Mouse (Mus musculus): ENCODE data around the gene Nup85. TPM values are rescaled to one million over a fixed set of nuclear protein-coding genes. Genes with fewer than 3 reads are reported as not detected.

The Nup85 gene
- total and polyA plus RNA-seq, 3 experiments, result 362 to 370 TPM; not detected in 1

- TF ChIP-seq UBTF (IDR thresholded peaks at IDR 0.05; ENCODE audit: borderline replicate concordance, insufficient read depth, low read depth, low read length) (no peak), USF2 (IDR thresholded peaks at IDR 0.05; ENCODE audit: borderline replicate concordance in 1 of 2, insufficient read depth in 1 of 2, low read depth in 1 of 2, low read length in 2 of 2) (no peak), RAD21 (IDR thresholded peaks at IDR 0.05; ENCODE audit: low read depth, low read length) (no peak), CHD1 (IDR thresholded peaks at IDR 0.05; ENCODE audit: low read depth, low read length) (no peak), USF1 (IDR thresholded peaks at IDR 0.05; ENCODE audit: low read depth, low read length) (no peak), POLR2A (IDR thresholded peaks at IDR 0.05; ENCODE audit: control insufficient read depth in 1 of 2, insufficient read depth in 1 of 2, low read depth in 1 of 2, low read length in 2 of 2, poor library complexity in 1 of 2) (peak in 1 of 2 experiments; percentile 64; a peak in 2 of 4 replicates), MAFK (IDR thresholded peaks at IDR 0.05; ENCODE audit: borderline replicate concordance, low read depth, low read length) (no peak), POLR2AphosphoS5 (IDR thresholded peaks at IDR 0.05; ENCODE audit: borderline replicate concordance, low read depth, low read length) (0 out of 2 replicates have a peak, but pooled peaks have one; percentile 18), ZKSCAN1 (IDR thresholded peaks at IDR 0.05; ENCODE audit: low read depth, low read length) (no peak), GATA1 (IDR thresholded peaks at IDR 0.05; ENCODE audit: low read depth, low read length) (no peak), POLR2AphosphoS2 (IDR thresholded peaks at IDR 0.05; ENCODE audit: low read length) (peak; percentile 52; the same call in 1 of the 2 replicates), BHLHE40 (IDR thresholded peaks at IDR 0.05; ENCODE audit: borderline replicate concordance, low read depth, low read length) (no peak), E2F4 (IDR thresholded peaks at IDR 0.05; ENCODE audit: borderline replicate concordance, low read depth, low read length) (no peak), CTCF (IDR thresholded peaks at IDR 0.05 in 2 of 3, conservative IDR thresholded peaks at IDR 0.05 in 1 of 3; ENCODE audit: control insufficient read depth in 1 of 3, insufficient read depth in 1 of 3, low read depth in 2 of 3, low read length in 3 of 3, poor library complexity in 1 of 3, severe bottlenecking in 1 of 3) (no peak), ELF1 (IDR thresholded peaks at IDR 0.05; ENCODE audit: low read depth, low read length) (no peak), SIN3A (IDR thresholded peaks at IDR 0.05; ENCODE audit: low read length) (no peak), EP300 (IDR thresholded peaks at IDR 0.05; ENCODE audit: low read depth in 1 of 2, low read length in 2 of 2) (no peak), CHD2 (IDR thresholded peaks at IDR 0.05; ENCODE audit: low read length) (no peak), SMC3 (IDR thresholded peaks at IDR 0.05; ENCODE audit: low read depth, low read length) (0 out of 2 replicates have a peak, but pooled peaks have one; percentile 18)
- Histone ChIP-seq H3K36me3 (ENCODE audit: control insufficient read depth in 1 of 2, insufficient read depth in 2 of 2, low read length in 2 of 2) (peaks cover 0 to 14% of the 10 kb centered on the region in 2 experiments; a peak in 2 of 4 replicates), H3K4me1 (ENCODE audit: control insufficient read depth in 1 of 2, insufficient read depth in 2 of 2, low read length in 2 of 2) (no peaks in the 10 kb centered on the region), H3K9me3 (replicated peaks; ENCODE audit: insufficient read depth, low read length) (no peaks in the 10 kb centered on the region), H3K27ac (ENCODE audit: control insufficient read depth, low read depth, low read length) (no peak overlapping the region), H3K9ac (ENCODE audit: control insufficient read depth, low read depth, low read length, poor library complexity, severe bottlenecking) (no peak overlapping the region), H3K27me3 (ENCODE audit: control insufficient read depth in 1 of 2, insufficient read depth in 2 of 2, low read length in 2 of 2) (no peaks in the 10 kb centered on the region), H3K79me2 (ENCODE audit: control insufficient read depth, insufficient read depth, low read length, poor library complexity) (no peaks in the 10 kb centered on the region), H3K4me3 (ENCODE audit: control insufficient read depth in 1 of 2, insufficient read depth in 1 of 2, low read depth in 2 of 2, low read length in 2 of 2) (no peak overlapping the region)
- no peak for DNase-seq (ENCODE audit: low read depth, low spot score)
Measured at GRCm38 (mm10) chr11:115582913-115583606, 18.8 kb downstream of the Nup85 start.
